Mouse (Mus musculus) cerebellum, adult 2 months (tissue): ENCODE results near the gene Rgs10.

Experiments used
- CTCF ChIP-seq: fragments of 200-500 bp; IDR thresholded peaks from 2 replicates; pipeline ENCODE4 v1.5.1; 2011; ENCODE audit warnings: low read depth, mild to moderate bottlenecking, control low read depth, low read length, moderate library complexity, borderline replicate concordance; ENCODE audit not compliant: insufficient read depth
- POLR2A ChIP-seq: fragments of 200-500 bp; IDR thresholded peaks from 2 replicates; pipeline ENCODE4 v1.6.1; 2011; ENCODE audit warnings: low read length, control low read depth, borderline replicate concordance; ENCODE audit not compliant: insufficient read depth

- TF ChIP-seq POLR2A (no peak), CTCF (no peak)
Observed at GRCm38 (mm10) chr7:128438131-128438530, 19.6 kb upstream of the Rgs10 start.
